Mouse (Mus musculus) natural killer cell, adult 2 months (primary cell): ENCODE data around the gene Wfdc18.
A peak's percentile ranks its signal among the peaks of the same experiment; 100 is the strongest.

Experiments used
- DNase-seq, 2 experiments: peaks; one replicate each; pipeline ENCODE4 v3.0.0; 2022; ENCODE audit warnings: low spot score in 2 of 2

Wfdc18 gene

DNA sequence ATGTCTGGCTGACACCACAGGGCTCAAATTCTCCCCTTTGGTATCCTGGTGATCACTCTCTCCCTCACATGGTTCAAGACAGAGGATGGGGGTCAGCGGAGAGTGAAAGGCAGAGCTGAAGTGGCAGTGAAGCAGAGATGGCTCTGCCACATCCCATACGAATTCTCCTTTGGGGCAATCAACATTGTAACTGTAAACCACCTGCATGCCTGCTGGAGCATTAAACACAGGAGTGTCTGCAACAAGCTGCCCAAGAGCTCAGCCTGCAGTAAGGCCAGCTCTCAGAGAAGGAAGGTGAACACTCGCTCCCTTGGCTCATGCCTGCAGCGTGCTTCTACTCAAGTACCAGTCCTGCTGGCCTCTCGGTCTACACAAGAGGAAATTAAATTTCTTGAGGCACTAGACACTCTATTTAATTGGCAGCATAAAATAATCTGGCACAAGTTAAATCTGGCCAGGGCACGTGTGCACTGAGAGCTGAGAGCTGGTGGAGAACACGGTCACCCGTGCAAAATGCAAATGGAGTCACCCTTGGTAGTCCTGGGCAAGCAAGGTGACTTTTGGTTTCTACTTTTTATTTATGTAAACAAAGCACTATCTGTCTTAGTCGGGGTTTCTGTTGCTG lies 34.0 kb downstream of the Wfdc18 start:
- DNase-seq = peak in 1 of 2 experiments; percentile 43

DNA sequence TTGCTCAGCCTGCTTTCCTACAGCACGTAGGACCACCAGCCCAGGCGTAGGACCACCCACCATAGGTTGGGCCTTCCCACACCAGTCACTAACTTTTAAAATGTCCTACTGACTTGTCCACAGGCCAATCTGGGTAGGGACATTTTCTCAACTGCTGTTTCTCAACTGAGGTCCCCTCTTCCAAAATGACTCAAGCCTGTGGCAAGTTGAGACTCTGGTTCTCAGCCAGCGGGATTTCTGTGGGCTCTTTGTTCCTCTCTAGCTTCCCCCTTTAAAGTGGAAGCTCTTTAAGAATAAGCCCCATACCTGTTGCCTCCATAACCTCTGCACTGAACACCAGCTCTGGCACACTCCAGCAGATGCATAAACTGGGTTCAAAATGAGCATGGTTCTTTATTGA lies 34.7 kb downstream of the Wfdc18 start:
- no peak for DNase-seq

DNA sequence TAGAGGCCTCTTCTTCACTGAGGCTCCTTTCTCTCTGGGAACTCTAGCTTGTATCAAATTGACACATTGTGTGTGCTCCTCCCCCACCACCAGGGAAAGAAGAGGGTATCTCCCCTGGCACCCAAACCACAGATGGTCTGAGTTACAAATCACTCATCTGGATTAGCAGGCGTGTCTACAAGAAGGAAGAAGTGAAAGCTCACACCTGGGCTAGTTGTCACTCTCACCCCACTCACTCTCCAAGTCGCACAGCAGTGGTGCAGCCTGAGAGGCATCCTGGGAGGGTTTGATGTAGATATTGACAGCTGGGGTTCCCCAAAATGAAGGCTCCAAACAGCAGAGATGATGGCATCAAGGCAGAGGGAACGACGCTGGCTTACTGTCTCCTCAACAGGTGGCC lies 37.3 kb downstream of the Wfdc18 start:
- peak; percentile 11 to 80 for DNase-seq

DNA sequence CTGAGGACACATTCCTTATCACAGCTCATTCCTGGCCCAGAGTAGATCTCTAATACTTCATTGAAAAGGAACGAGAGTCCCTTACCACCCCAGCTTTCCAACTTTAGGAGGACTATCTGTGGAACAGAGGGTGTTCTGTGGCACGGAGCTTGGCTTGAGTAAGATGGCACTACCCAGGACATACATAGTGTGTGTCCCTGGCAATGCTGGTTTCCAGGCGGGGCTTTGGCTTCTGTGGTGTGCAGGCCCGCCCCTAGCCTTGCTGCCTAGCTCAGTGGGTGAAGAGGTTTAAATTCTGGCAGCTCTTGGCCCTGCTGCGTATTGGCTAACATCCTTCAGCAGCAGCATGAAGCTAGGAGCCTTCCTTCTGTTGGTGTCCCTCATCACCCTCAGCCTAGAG lies 37.9 kb downstream of the Wfdc18 start, which contains the start of gene Wfdc21:
Gene Wfdc21, plus strand, starts transcription at position 260 of the 400 bp plus-strand sequence.
- DNase-seq = no peak

DNA sequence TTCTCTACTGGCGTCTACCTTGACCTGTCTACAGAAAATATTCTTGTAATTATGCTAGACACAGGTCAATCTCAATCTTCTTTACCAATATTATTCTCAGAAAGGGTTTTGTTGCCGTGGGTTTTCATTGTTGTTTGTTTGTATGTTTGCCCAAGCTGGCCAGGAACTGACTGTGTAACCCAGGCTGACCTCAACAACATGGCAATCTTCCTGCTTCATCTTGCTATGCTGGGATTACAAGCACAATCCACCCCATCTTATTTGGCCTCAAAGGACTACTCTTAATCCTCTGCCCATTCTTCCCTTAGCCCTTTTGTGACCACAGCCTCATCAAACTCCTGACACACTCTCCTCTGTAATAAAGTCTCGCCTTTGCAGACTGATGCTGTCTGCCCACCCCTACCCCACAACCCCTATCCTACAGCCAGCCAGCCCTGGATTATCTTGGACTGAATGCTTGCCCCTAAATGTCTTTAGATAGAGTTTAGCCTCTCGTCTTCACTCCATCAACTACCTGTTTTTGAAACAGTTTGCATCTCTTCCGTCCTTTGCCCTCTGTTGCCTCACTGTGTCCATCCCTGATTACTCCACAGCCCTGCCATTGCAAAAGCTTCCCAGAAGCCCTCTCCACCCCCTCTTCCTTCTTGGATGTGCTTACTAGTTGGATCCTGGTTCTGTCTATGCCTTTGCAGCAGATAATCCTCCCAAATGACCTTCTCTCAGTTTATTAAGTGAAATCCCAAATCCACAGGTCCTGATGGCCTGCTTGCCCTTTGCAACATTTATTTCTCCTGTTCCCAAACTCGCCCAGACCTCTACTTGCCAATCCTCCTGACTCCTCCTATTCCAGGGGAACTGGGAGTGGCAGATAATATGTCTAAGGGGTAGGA lies 38.8 kb downstream of the Wfdc18 start:
- DNase-seq = no peak

DNA sequence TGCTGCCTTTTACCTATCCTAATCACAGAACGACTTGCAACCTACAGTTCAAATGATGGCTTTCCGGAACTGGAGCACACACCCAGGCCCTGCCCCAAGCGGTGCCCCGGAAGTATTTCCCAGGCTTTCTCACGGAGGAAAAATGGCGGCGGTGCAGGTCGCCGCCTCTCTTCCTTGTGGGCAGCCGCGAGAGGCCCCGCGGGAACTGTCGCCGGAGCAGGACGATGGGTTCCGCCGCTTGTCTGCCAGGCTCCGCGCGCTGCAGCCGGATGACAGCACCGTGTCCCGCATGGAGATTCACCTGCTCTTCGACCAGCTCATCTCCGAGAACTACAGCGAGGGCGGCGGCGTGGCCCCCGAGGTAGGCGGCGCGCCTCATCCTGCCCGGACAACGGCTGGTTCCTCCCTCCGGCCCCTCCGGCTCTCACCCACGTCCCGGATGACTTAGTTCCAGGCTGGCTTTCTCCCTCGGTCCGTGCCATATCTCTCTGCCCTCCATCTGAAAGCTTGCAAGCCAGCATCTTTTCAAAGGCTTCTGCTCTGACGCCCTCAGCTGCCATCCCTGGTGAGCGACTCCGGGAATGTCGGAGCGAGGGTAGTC lies 44.9 kb downstream of the Wfdc18 start, which contains the start of gene Heatr6:
Gene Heatr6, plus strand, starts transcription at position 116 of the 601 bp plus-strand sequence.
- DNase-seq = peak; percentile 80 to 88

DNA sequence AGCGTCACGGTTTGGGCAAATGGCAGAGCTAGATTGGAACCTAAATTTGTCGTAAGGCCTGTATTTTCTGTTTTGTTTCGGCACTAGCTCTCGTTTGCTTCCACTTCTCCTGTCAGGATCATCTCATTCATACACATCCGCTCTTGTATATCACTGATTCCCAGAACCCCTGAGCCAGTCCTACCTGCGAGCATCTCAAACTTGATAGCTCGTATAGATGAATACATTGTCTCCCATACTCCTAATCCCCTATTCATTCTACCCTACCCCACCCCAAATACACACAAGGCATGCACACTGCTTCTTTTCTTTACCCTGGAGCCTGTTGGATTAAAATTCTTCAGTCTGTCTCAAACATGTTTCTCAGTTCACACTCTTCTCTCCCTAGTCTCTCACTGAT lies 45.4 kb downstream of the Wfdc18 start:
- no peak for DNase-seq
